Mouse (Mus musculus) E14TG2a.4 (cell line): ENCODE measurements at regions not wholly inside any gene's neighbourhood (a gene's known extent, or its start where the extent isn't known, plus 50 kb on each side); places are given as distances from the start of the nearest gene placed in this dataset.

Experiments
- CTCF ChIP-seq: conservative IDR thresholded peaks from 2 replicates; pipeline ENCODE4 v1.5.1; 2014; ENCODE audit warnings: low read length
- NANOG ChIP-seq: IDR thresholded peaks from 2 replicates; pipeline ENCODE4 v1.6.1; 2014; ENCODE audit warnings: borderline replicate concordance, low read length, mixed read lengths
- POU5F1 ChIP-seq: IDR thresholded peaks from 2 replicates; pipeline ENCODE4 v1.6.1; 2014; ENCODE audit warnings: low read length, borderline replicate concordance

DNA sequence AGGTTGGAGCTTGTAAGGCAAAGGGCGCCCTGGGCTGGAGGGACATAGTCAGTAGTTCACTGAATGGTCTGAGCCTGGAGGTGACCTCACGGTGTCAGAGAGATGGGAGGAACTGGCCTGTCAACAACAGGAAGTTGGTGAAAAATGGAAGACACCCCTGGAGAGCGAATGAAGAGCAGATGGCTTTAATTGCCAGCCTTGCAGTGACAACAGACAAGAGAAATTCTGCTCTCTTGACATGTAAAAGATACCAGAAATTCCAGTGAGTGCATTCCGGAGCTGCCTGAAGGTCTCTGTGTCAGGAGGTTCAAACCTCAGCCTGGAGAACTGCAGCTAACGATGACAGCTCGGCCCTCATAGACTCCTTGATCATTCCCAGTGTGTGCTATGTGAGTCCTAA lies 318.3 kb upstream of the Gm5148 start:
- no peak for TF ChIP-seq CTCF
- TF ChIP-seq POU5F1: no peak
- TF ChIP-seq NANOG: no peak
